Mouse (Mus musculus) gastrocnemius, postnatal 25 days (tissue): Measurements from ENCODE around the gene Col23a1. TPM values are rescaled to one million over a fixed set of nuclear protein-coding genes. Genes with fewer than 3 reads are reported as not detected.

Experiments used
- DNase-seq: peaks from one replicate; pipeline ENCODE4 v3.0.0; 2022
- total RNA-seq, 2 experiments: library from RNA; stranded (reverse); gene quantifications; 1 replicate in 1 of 2; 2 replicates in 1 of 2; pipeline ENCODE4 v1.2.3; 2021

Gene Col23a1
- total RNA-seq, 2 experiments from 2014 or later, result 1.8 to 1.9 TPM

GRCm38 (mm10) chr11:51389763-51390162, 100.0 kb downstream of the Col23a1 start:
- no peak for DNase-seq

- DNase-seq, result no peak
Measured at GRCm38 (mm10) chr11:51390521-51390920, 100.8 kb downstream of the Col23a1 start.

- DNase-seq, result peak; percentile 42
Measured at GRCm38 (mm10) chr11:51391548-51391947, 101.8 kb downstream of the Col23a1 start.

GRCm38 (mm10) chr11:51394301-51394865, 104.7 kb downstream of the Col23a1 start:
- DNase-seq, result no peak

- no peak for DNase-seq
Measured at GRCm38 (mm10) chr11:51396451-51396850, 106.7 kb downstream of the Col23a1 start.

- DNase-seq, result no peak
Measured at GRCm38 (mm10) chr11:51398084-51398483, 108.4 kb downstream of the Col23a1 start.

GRCm38 (mm10) chr11:51400356-51400755, 110.6 kb downstream of the Col23a1 start:
- DNase-seq, result no peak

GRCm38 (mm10) chr11:51401481-51402128, 111.9 kb downstream of the Col23a1 start:
- no peak for DNase-seq

GRCm38 (mm10) chr11:51403886-51404285, 114.2 kb downstream of the Col23a1 start:
- no peak for DNase-seq

- no peak for DNase-seq
Measured at GRCm38 (mm10) chr11:51404865-51405440, 115.2 kb downstream of the Col23a1 start.

GRCm38 (mm10) chr11:51406531-51406930, 116.8 kb downstream of the Col23a1 start:
- DNase-seq, result no peak

GRCm38 (mm10) chr11:51407351-51407750, 117.6 kb downstream of the Col23a1 start:
- DNase-seq, result no peak

- no peak for DNase-seq
Measured at GRCm38 (mm10) chr11:51410771-51411170, 121.1 kb downstream of the Col23a1 start.

GRCm38 (mm10) chr11:51414520-51414919, 124.8 kb downstream of the Col23a1 start:
- no peak for DNase-seq

GRCm38 (mm10) chr11:51415049-51415688, 125.4 kb downstream of the Col23a1 start:
- no peak for DNase-seq

GRCm38 (mm10) chr11:51418807-51419206, 129.1 kb downstream of the Col23a1 start:
- peak; percentile 18 for DNase-seq

- no peak for DNase-seq
Measured at GRCm38 (mm10) chr11:51421878-51422277, 132.2 kb downstream of the Col23a1 start.

GRCm38 (mm10) chr11:51422713-51423112, 133.0 kb downstream of the Col23a1 start:
- DNase-seq, result no peak

GRCm38 (mm10) chr11:51426155-51426554, 136.4 kb downstream of the Col23a1 start:
- DNase-seq, result no peak

GRCm38 (mm10) chr11:51429428-51430179, 139.9 kb downstream of the Col23a1 start:
- DNase-seq, result no peak

GRCm38 (mm10) chr11:51430180-51430578, 140.5 kb downstream of the Col23a1 start:
- no peak for DNase-seq

GRCm38 (mm10) chr11:51431287-51431686, 141.6 kb downstream of the Col23a1 start:
- DNase-seq, result no peak
